Mouse (Mus musculus): Measurements from ENCODE around the gene Col26a1. TPM values are rescaled to one million over a fixed set of nuclear protein-coding genes. Genes with fewer than 3 reads are reported as not detected.
"Not testable (repeated sequence)": the region's sequence is repeated elsewhere in the genome, so short reads cannot be mapped to it uniquely, and the experiment has no call there.

Col26a1 gene
- polyA plus RNA-seq, 1 experiment from 2014 or later = 62.5 TPM

DNA sequence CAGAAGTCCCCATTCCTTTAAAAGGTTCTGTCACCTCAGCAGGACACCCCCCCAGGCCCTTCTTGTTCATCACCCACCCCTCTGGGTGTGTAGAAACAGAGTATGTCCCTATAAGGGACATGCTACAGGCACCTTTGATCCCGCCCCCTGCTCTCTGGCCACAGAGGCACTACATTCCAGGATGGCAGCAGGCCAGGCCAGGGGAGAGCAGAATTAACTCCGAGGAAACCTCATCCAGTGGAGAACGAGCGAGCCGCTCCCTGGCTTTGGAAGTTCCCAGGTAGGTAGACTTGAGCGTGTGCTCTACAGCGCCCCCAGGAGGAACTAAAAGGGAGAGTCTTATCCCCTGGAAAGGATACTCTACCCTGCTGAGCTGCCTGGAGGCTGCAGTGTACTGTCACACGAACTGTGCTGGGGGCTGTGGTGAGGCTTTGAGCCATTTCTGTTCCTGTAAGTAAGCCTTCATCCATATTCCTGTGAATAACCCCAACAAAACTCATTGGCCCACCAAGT lies 118.8 kb downstream of the Col26a1 start:
- no peak overlapping the region for H3K4me2 ChIP-seq
- no peak for ATAC-seq (replicated peaks; ENCODE audit: low FRiP score)

GRCm38 (mm10) chr5:136760345-136760744 lies 122.7 kb downstream of the Col26a1 start:
- Histone ChIP-seq H3K4me2 (no peak overlapping the region), H3K27ac (no peak overlapping the region), H3K36me3 (no peaks in the 10 kb centered on the region), H3K4me1 (0 out of 2 replicates have a peak, but pooled peaks cover 2% of the 10 kb centered on the region), H3K9me3 (replicated peaks) (no peaks in the 10 kb centered on the region), H3K9ac (no peak overlapping the region), H3K4me3 (replicated peaks) (no peak overlapping the region), H3K27me3 (no peaks in the 10 kb centered on the region)
- WGBS = 73% methylated on average over 6 of the region's 6 CpGs
- no peak for ATAC-seq (replicated peaks; ENCODE audit: low FRiP score)

More for the DNA sequence above, 118.8 kb downstream of the Col26a1 start:
- Histone ChIP-seq H3K9me3 (replicated peaks) (no peaks in the 10 kb centered on the region), H3K4me1 (peaks cover 7% of the 10 kb centered on the region), H3K9ac (no peak overlapping the region), H3K27ac (no peak overlapping the region), H3K27me3 (no peaks in the 10 kb centered on the region), H3K4me3 (replicated peaks) (no peak overlapping the region), H3K36me3 (no peaks in the 10 kb centered on the region)
- 50% methylated on average over 8 of the region's 8 CpGs for WGBS

GRCm38 (mm10) chr5:136759781-136760180 lies 123.2 kb downstream of the Col26a1 start:
- WGBS = 55% methylated on average over 6 of the region's 6 CpGs
- ATAC-seq (replicated peaks; ENCODE audit: low FRiP score) = no peak
- Histone ChIP-seq H3K4me3 (replicated peaks) (no peak overlapping the region), H3K4me2 (no peak overlapping the region), H3K27ac (no peak overlapping the region), H3K36me3 (no peaks in the 10 kb centered on the region), H3K9ac (no peak overlapping the region), H3K4me1 (0 out of 2 replicates have a peak, but pooled peaks cover 2% of the 10 kb centered on the region), H3K27me3 (no peaks in the 10 kb centered on the region), H3K9me3 (replicated peaks) (no peaks in the 10 kb centered on the region)

DNA sequence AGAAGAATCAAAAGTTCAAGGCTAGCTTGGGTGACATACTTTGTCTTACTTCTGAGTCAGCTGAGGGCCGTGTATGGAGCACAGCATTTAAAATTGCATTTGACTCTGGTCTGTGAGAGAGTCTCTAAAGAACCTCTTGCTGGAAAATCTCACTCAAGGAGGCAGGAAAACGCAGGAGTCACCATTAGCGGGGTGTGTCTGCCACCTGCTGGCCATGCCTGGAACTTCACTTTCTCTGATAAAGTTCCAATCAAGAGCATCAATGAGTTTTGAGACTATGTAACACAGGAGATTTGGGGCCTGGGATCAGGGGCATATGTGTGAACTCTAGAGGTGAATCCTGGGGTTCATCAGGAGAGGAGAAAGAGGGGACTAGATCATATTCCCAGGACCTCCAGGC lies 127.3 kb downstream of the Col26a1 start:
- no peaks in the 10 kb centered on the region for H3K27me3 ChIP-seq
- H3K9ac ChIP-seq = no peak overlapping the region
- H3K4me1 ChIP-seq = 0 out of 2 replicates have a peak, but pooled peaks cover 4% of the 10 kb centered on the region
- no peak overlapping the region for H3K27ac ChIP-seq
- no peak overlapping the region for H3K4me2 ChIP-seq
- H3K9me3 ChIP-seq (replicated peaks) = no peaks in the 10 kb centered on the region
- peaks cover 28% of the 10 kb centered on the region for H3K36me3 ChIP-seq
- WGBS = 1% methylated on average over 3 of the region's 3 CpGs
- no peak for ATAC-seq (replicated peaks; ENCODE audit: low FRiP score)
- no peak overlapping the region for H3K4me3 ChIP-seq (replicated peaks)

DNA sequence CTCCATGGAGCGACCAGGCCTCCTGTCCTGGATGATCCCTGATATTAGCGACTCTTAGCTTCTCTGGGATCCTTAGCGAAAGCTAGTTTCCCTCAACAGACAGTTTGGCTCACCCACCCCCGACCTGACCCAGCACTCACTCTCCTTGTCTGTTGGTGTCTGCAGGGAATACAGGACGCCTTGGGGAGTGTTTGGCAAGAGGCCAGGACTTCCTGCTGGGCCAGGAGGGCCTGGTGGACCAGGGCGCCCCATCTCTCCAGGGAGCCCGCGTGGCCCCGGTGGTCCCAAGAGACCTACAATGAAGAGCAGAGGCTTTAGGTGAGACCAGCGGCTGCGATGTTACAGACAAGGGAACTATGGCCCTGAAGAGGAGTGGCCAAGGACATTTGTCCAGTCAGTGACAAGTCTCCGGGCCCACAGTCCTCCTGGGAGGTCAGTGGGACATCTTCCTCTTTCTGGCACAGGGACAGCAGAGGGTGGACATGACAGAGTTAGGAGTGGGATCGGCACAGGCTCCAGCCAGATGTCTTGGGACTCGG lies 128.9 kb downstream of the Col26a1 start:
- Histone ChIP-seq H3K4me2 (no peak overlapping the region), H3K9me3 (replicated peaks) (peaks cover under 1% of the 10 kb centered on the region; the same call in 1 of the 2 replicates), H3K9ac (no peak overlapping the region), H3K4me1 (0 out of 2 replicates have a peak, but pooled peaks cover 4% of the 10 kb centered on the region), H3K4me3 (replicated peaks) (no peak overlapping the region), H3K36me3 (peaks cover 44% of the 10 kb centered on the region), H3K27me3 (no peaks in the 10 kb centered on the region), H3K27ac (no peak overlapping the region)
- no peak for ATAC-seq (replicated peaks; ENCODE audit: low FRiP score)
- 68% methylated on average over 14 of the region's 14 CpGs for WGBS

- not testable (repeated sequence) for H3K27me3 ChIP-seq; H3K4me3 ChIP-seq (replicated peaks); H3K9ac ChIP-seq; H3K4me1 ChIP-seq; H3K9me3 ChIP-seq (replicated peaks); H3K27ac ChIP-seq; H3K4me2 ChIP-seq; ATAC-seq (replicated peaks; ENCODE audit: low FRiP score)
- 77% methylated on average over 7 of the region's 7 CpGs for WGBS
- peaks cover 53% of the 10 kb centered on the region for H3K36me3 ChIP-seq
These were observed 129.8 kb downstream of the Col26a1 start for GRCm38 (mm10) chr5:136753176-136753575.

DNA sequence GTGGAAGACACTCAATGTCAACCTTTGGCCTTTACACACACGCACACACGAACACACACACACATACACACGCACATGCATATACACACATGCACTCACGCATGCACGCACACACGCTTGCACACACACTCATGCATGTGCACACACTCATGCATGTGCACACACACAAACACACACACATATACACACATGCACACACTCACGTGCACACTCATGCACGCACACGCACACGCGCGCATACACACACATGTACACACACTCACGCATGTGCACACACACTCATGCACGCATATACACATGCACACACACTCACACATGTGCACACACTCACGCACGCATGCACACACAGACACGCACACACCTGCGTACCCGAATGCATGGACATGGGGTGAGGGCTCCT lies 130.9 kb downstream of the Col26a1 start:
- Histone ChIP-seq H3K27ac (no peak overlapping the region), H3K36me3 (peaks cover 64% of the 10 kb centered on the region), H3K9me3 (replicated peaks) (peaks cover 18% of the 10 kb centered on the region), H3K27me3 (no peaks in the 10 kb centered on the region), H3K4me1 (0 out of 2 replicates have a peak, but pooled peaks cover 4% of the 10 kb centered on the region), H3K4me3 (replicated peaks) (no peak overlapping the region), H3K9ac (no peak overlapping the region), H3K4me2 (no peak overlapping the region)
- WGBS = 97% methylated on average over 19 of the region's 19 CpGs
- ATAC-seq (replicated peaks; ENCODE audit: low FRiP score) = no peak

- no peak for ATAC-seq (replicated peaks; ENCODE audit: low FRiP score)
- Histone ChIP-seq H3K27me3 (no peaks in the 10 kb centered on the region), H3K4me2 (no peak overlapping the region), H3K9me3 (replicated peaks) (peaks cover 18% of the 10 kb centered on the region), H3K4me1 (no peaks in the 10 kb centered on the region), H3K4me3 (replicated peaks) (no peak overlapping the region), H3K36me3 (peaks cover 58% of the 10 kb centered on the region), H3K27ac (no peak overlapping the region), H3K9ac (no peak overlapping the region)
- 81% methylated on average over 9 of the region's 9 CpGs for WGBS
These were observed 136.4 kb downstream of the Col26a1 start for GRCm38 (mm10) chr5:136746596-136746995.

DNA sequence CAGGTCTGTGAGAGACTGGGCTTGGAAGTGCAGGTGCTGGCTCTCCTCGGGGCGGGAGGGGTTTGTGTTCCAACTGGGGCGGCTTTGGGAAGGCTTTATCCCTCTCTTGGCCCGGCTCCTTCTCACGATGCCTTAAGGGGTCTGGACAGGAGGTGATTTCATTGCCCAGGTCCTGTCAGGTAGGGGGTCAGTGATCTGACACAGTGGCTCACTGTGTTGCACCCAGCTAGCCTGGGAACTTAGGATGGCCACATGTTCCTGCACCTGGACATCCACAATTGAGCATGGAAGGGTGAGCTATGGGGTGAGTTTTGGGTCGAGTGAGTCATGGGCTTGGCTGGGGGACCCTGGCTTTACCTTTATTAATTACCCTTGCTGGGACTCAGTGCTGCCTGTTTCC lies 144.1 kb downstream of the Col26a1 start:
- H3K9me3 ChIP-seq (replicated peaks) = no peaks in the 10 kb centered on the region
- H3K4me2 ChIP-seq = no peak overlapping the region
- H3K27me3 ChIP-seq = no peaks in the 10 kb centered on the region
- 55% methylated on average over 6 of the region's 6 CpGs for WGBS
- no peaks in the 10 kb centered on the region for H3K36me3 ChIP-seq
- no peak overlapping the region for H3K9ac ChIP-seq
- H3K27ac ChIP-seq = no peak overlapping the region
- H3K4me3 ChIP-seq (replicated peaks) = no peak overlapping the region
- no peaks in the 10 kb centered on the region for H3K4me1 ChIP-seq
- ATAC-seq (replicated peaks; ENCODE audit: low FRiP score) = no peak

- not testable (repeated sequence) for H3K4me1 ChIP-seq; H3K36me3 ChIP-seq; H3K9ac ChIP-seq; ATAC-seq (replicated peaks; ENCODE audit: low FRiP score); H3K4me2 ChIP-seq; H3K4me3 ChIP-seq (replicated peaks); H3K9me3 ChIP-seq (replicated peaks); H3K27me3 ChIP-seq; H3K27ac ChIP-seq
- WGBS = 91% methylated on average over 4 of the region's 5 CpGs
These were observed 156.7 kb downstream of the Col26a1 start for GRCm38 (mm10) chr5:136726271-136726670.

- peaks cover 22% of the 10 kb centered on the region for H3K4me1 ChIP-seq
- H3K36me3 ChIP-seq = no peaks in the 10 kb centered on the region
- H3K27me3 ChIP-seq = no peaks in the 10 kb centered on the region
- H3K9ac ChIP-seq = no peak overlapping the region
- H3K4me2 ChIP-seq = no peak overlapping the region
- WGBS = 72% methylated on average over 5 of the region's 5 CpGs
- H3K4me3 ChIP-seq (replicated peaks) = no peak overlapping the region
- H3K9me3 ChIP-seq (replicated peaks) = no peaks in the 10 kb centered on the region
- ATAC-seq (replicated peaks; ENCODE audit: low FRiP score) = no peak
- H3K27ac ChIP-seq = no peak overlapping the region
These were observed 161.4 kb downstream of the Col26a1 start for GRCm38 (mm10) chr5:136721596-136721995.

DNA sequence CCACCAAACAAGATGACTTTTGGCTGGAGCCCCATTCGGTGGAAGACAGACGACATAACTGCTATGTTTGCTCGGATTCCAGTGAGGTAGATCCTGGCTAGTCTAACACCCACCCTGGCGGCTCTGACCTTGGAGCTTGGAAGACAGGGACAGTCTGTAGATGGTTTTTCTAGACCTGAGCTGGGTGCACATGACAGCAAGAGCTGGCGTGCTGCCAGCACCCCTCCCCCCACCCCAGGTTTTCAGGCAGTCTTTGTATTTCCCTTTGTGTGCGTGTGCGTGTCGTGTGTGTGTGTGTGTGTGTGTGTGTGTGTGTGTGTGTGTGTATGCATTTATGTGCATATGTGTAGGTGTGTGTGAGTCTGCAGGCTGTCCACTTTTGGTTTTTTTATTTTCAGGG lies 164.4 kb downstream of the Col26a1 start:
- H3K27me3 ChIP-seq = peaks cover 17% of the 10 kb centered on the region; the same call in 1 of the 2 replicates
- 54% methylated on average over 8 of the region's 8 CpGs for WGBS
- H3K9ac ChIP-seq = no peak overlapping the region
- no peak overlapping the region for H3K4me2 ChIP-seq
- peaks cover 34% of the 10 kb centered on the region for H3K4me1 ChIP-seq
- ATAC-seq (replicated peaks; ENCODE audit: low FRiP score) = no peak
- no peak overlapping the region for H3K27ac ChIP-seq
- H3K9me3 ChIP-seq (replicated peaks) = no peaks in the 10 kb centered on the region
- H3K4me3 ChIP-seq (replicated peaks) = no peak overlapping the region
- no peaks in the 10 kb centered on the region for H3K36me3 ChIP-seq

DNA sequence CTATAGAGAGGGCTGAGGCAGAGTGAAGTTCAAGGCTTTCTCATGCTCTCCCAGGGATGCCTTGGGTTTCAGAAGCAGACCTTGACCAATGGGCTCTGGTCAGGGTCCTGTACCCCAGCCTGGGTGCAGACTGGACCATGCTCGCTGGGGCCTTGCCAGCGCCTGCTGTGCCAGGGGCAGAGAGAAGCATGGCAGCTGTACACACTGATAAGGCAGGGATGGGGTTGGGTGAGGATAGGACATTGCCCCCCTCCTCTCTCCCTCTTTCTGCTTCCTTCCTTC lies 165.5 kb downstream of the Col26a1 start:
- 15% methylated on average over 2 of the region's 2 CpGs for WGBS
- Histone ChIP-seq H3K27ac (peak overlapping the region; percentile 84), H3K4me3 (replicated peaks) (no peak overlapping the region), H3K36me3 (no peaks in the 10 kb centered on the region), H3K4me2 (no peak overlapping the region), H3K27me3 (peaks cover 17% of the 10 kb centered on the region; the same call in 1 of the 2 replicates), H3K9me3 (replicated peaks) (no peaks in the 10 kb centered on the region), H3K9ac (no peak overlapping the region), H3K4me1 (peaks cover 34% of the 10 kb centered on the region)
- peak; percentile 82 for ATAC-seq (replicated peaks; ENCODE audit: low FRiP score)

Measured in kidney, embryonic 15.5 days (tissue).